ENCODE assay signal across 9 mouse cellular contexts in the genomic region with DNA sequence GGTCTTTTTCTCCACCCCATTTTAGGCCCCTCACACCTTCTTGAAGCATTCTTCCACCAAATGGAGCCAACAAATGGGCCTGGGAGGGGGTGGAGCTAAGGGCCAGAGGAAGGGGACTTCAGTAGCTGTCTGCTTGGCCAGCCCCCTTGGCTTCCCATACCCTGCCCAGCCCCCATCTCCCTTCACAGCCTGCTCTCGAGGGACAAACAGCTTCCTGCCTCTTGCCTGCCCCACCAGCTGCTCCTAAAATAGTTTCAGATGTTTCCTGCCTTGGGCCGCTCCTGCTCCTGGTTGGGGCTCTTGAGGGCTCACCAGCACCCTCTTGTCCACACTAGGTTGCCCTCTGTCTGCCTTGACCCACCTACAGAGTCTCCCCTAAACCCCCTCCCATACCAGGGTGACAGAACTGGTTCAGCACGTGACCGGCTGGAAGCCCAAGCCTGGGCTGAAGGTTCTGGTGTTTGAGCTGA. TPM values are rescaled to one million over a fixed set of nuclear protein-coding genes. Genes with fewer than 3 reads are reported as not detected.
DNase-seq lines count a peak whose midpoint lies in the region; ATAC-seq lines count a peak whose summit lies in the region.
"Had no signal": no experiment of that assay in that cellular context is flagged by ENCODE, and none has a peak within 500 bp of the region (broad histone marks: within the 10 kb centered on the region; RNA-seq: fewer than 3 reads in every experiment).

No protein-coding gene starts in this region.

- no peaks in the 10 kb centered on the region for H3K36me3 ChIP-seq in forebrain, embryonic 12.5 days (replicated peaks)
- no peaks in the 10 kb centered on the region for H3K36me3 ChIP-seq in lung, embryonic 15.5 days

- DNase-seq in urinary bladder, postnatal 14 days (ENCODE audit: low spot score): peak; percentile 64
- DNase-seq in urinary bladder, adult 2 months (ENCODE audit: low spot score): no peak
- peak; percentile 87 to 89 for DNase-seq in heart, postnatal 14 days
- peak; percentile 90 to 95 for DNase-seq in kidney, postnatal 25 days
- DNase-seq in retina, embryonic 14.5 days (ENCODE audit: low spot score): peak; percentile 25

- 48% methylated on average over 4 of the region's 4 CpGs for WGBS in forebrain, embryonic 12.5 days
- WGBS in lung, embryonic 15.5 days: 4% methylated on average over 4 of the region's 4 CpGs

- no peak for ATAC-seq in forebrain, embryonic 12.5 days (ENCODE audit: low FRiP score)
- ATAC-seq in lung, embryonic 15.5 days (ENCODE audit: borderline replicate concordance, extremely low read depth, low FRiP score, low TSS enrichment): peak; percentile 81
- no peak for ATAC-seq in erythroid progenitor cell, adult 5-6 weeks (replicated peaks; ENCODE audit: low FRiP score, poor library complexity, severe bottlenecking)

- peak overlapping the region; percentile 21; the same call in 1 of the 2 replicates for H3K4me2 ChIP-seq in forebrain, embryonic 12.5 days
- peak overlapping the region; percentile 88 for H3K4me2 ChIP-seq in lung, embryonic 15.5 days

- H3K9me3 ChIP-seq in forebrain, embryonic 12.5 days: no peaks in the 10 kb centered on the region
- no peaks in the 10 kb centered on the region for H3K9me3 ChIP-seq in lung, embryonic 15.5 days

- H3K9ac ChIP-seq in forebrain, embryonic 12.5 days: no peak overlapping the region
- H3K9ac ChIP-seq in lung, embryonic 15.5 days: peak overlapping the region; percentile 67

- peaks cover 31% of the 10 kb centered on the region for H3K4me1 ChIP-seq in forebrain, embryonic 12.5 days
- peaks cover 54% of the 10 kb centered on the region for H3K4me1 ChIP-seq in lung, embryonic 15.5 days

- no peak overlapping the region for H3K4me3 ChIP-seq in forebrain, embryonic 12.5 days (replicated peaks)
- H3K4me3 ChIP-seq in lung, embryonic 15.5 days: peak overlapping the region; percentile 66

- peaks cover 22% of the 10 kb centered on the region for H3K27me3 ChIP-seq in forebrain, embryonic 12.5 days
- H3K27me3 ChIP-seq in lung, embryonic 15.5 days: no peaks in the 10 kb centered on the region

- intact Hi-C loops in heart, postnatal 14 days (cut with DNase I): no loop called here

- peak overlapping the region; percentile 78; the same call in 1 of the 2 replicates for H3K27ac ChIP-seq in forebrain, embryonic 12.5 days
- peak overlapping the region; percentile 100 for H3K27ac ChIP-seq in lung, embryonic 15.5 days

RNA-seq across cellular contexts. Expression of a gene that starts 0.6 kb away (rescaled TPM):
- polyA plus RNA-seq in urinary bladder, adult 2 months (2012; rRNA removed): 0.19 and 0.39 TPM in 2 replicates
- polyA plus RNA-seq in forebrain, embryonic 12.5 days (2016; fragmentation: Nextera tagmentation; extraction: Ambion mirVana): 0.86 and 1.2 TPM in 2 replicates
- total RNA-seq in heart, postnatal 14 days (2021): under 1 TPM; 0.61 to 0.65 TPM
- polyA plus RNA-seq in lung, embryonic 15.5 days (2015; fragmentation: Nextera tagmentation; extraction: Ambion mirVana): 3.5 and 3.6 TPM in 2 replicates
- total RNA-seq in erythroid progenitor cell, adult 5-6 weeks (2015; ENCODE audit: low replicate concordance): 1.1 TPM in 1 of 2 replicates, not detected in the other
- 0.64 and 4.2 TPM in 2 replicates for total RNA-seq in erythroid progenitor cell, adult 5-6 weeks (2017; ENCODE audit: low replicate concordance)
- total RNA-seq: neutrophil, adult 5-6 weeks had no signal

RNA-seq across cellular contexts. Expression of a gene that starts 2.2 kb away (rescaled TPM):
- 8.6 and 11.0 TPM in 2 replicates for polyA plus RNA-seq in urinary bladder, adult 2 months (2012; rRNA removed)
- 14.3 and 18.3 TPM in 2 replicates for polyA plus RNA-seq in forebrain, embryonic 12.5 days (2016; fragmentation: Nextera tagmentation; extraction: Ambion mirVana)
- total RNA-seq in heart, postnatal 14 days (2021): 10 to 100 TPM; 11.1 to 12.7 TPM
- polyA plus RNA-seq in lung, embryonic 15.5 days (2015; fragmentation: Nextera tagmentation; extraction: Ambion mirVana): 68.7 and 76.6 TPM in 2 replicates
- 26.0 and 44.3 TPM in 2 replicates for total RNA-seq in erythroid progenitor cell, adult 5-6 weeks (2015; ENCODE audit: low replicate concordance)
- total RNA-seq in erythroid progenitor cell, adult 5-6 weeks (2017; ENCODE audit: low replicate concordance): 34.4 and 43.8 TPM in 2 replicates

RNA-seq across cellular contexts. Expression of a gene that starts 8.2 kb away (rescaled TPM):
- 62.1 and 75.1 TPM in 2 replicates for polyA plus RNA-seq in urinary bladder, adult 2 months (2012; rRNA removed)
- 5.8 and 6.5 TPM in 2 replicates for polyA plus RNA-seq in forebrain, embryonic 12.5 days (2016; fragmentation: Nextera tagmentation; extraction: Ambion mirVana)
- 10 to 100 TPM; 13.8 to 19.6 TPM for total RNA-seq in heart, postnatal 14 days (2021)
- 22.3 and 22.8 TPM in 2 replicates for polyA plus RNA-seq in lung, embryonic 15.5 days (2015; fragmentation: Nextera tagmentation; extraction: Ambion mirVana)
- 365 and 400 TPM in 2 replicates for total RNA-seq in erythroid progenitor cell, adult 5-6 weeks (2015; ENCODE audit: low replicate concordance)
- 262 and 332 TPM in 2 replicates for total RNA-seq in erythroid progenitor cell, adult 5-6 weeks (2017; ENCODE audit: low replicate concordance)

RNA-seq across cellular contexts. Expression of a gene that starts 8.8 kb away (rescaled TPM):
- 0.80 and 0.93 TPM in 2 replicates for polyA plus RNA-seq in urinary bladder, adult 2 months (2012; rRNA removed)
- 0.82 and 2.1 TPM in 2 replicates for polyA plus RNA-seq in forebrain, embryonic 12.5 days (2016; fragmentation: Nextera tagmentation; extraction: Ambion mirVana)
- total RNA-seq in heart, postnatal 14 days (2021): 1 to 10 TPM; 2.4 to 2.7 TPM
- polyA plus RNA-seq in lung, embryonic 15.5 days (2015; fragmentation: Nextera tagmentation; extraction: Ambion mirVana): 5.2 and 6.1 TPM in 2 replicates
- total RNA-seq in erythroid progenitor cell, adult 5-6 weeks (2015; ENCODE audit: low replicate concordance): 14.8 TPM in 1 of 2 replicates, not detected in the other
- total RNA-seq in erythroid progenitor cell, adult 5-6 weeks (2017; ENCODE audit: low replicate concordance): 13.3 TPM in 1 of 2 replicates, not detected in the other
- total RNA-seq: neutrophil, adult 5-6 weeks had no signal

RNA-seq across cellular contexts. Expression of a gene that starts 12.7 kb away (rescaled TPM):
- 2.1 and 2.5 TPM in 2 replicates for polyA plus RNA-seq in urinary bladder, adult 2 months (2012; rRNA removed)
- 0.49 TPM in 1 of 2 replicates, not detected in the other for polyA plus RNA-seq in forebrain, embryonic 12.5 days (2016; fragmentation: Nextera tagmentation; extraction: Ambion mirVana)
- total RNA-seq in heart, postnatal 14 days (2021): under 1 TPM; 0.50 to 0.98 TPM
- polyA plus RNA-seq in lung, embryonic 15.5 days (2015; fragmentation: Nextera tagmentation; extraction: Ambion mirVana): 0.44 and 0.72 TPM in 2 replicates
- total RNA-seq in erythroid progenitor cell, adult 5-6 weeks (2015; ENCODE audit: low replicate concordance): not detected in 2 replicates
- not detected in 2 replicates for total RNA-seq in erythroid progenitor cell, adult 5-6 weeks (2017; ENCODE audit: low replicate concordance)
